Mouse (Mus musculus): ENCODE results near the gene Zfp354a. TPM values are rescaled to one million over a fixed set of nuclear protein-coding genes. Genes with fewer than 3 reads are reported as not detected.

Zfp354a gene
- polyA plus RNA-seq, 1 experiment from 2014 or later, result 10.4 TPM

- Histone ChIP-seq H3K27me3 (replicated peaks; ENCODE audit: control insufficient read depth, insufficient read depth, low read length) (no peaks in the 10 kb centered on the region), H3K4me3 (ENCODE audit: low read depth, low read length) (no peak overlapping the region), H3K27ac (replicated peaks; ENCODE audit: low read depth, low read length) (no peak overlapping the region), H3K36me3 (ENCODE audit: control insufficient read depth, insufficient read depth, low read length) (no peaks in the 10 kb centered on the region), H3K9ac (ENCODE audit: low read depth, low read length) (no peak overlapping the region), H3K4me2 (ENCODE audit: low read depth, low read length) (no peak overlapping the region), H3K9me3 (ENCODE audit: control insufficient read depth, low read length) (no peaks in the 10 kb centered on the region), H3K4me1 (ENCODE audit: control insufficient read depth, insufficient read depth, low read length) (no peaks in the 10 kb centered on the region)
- DNase-seq (ENCODE audit: low spot score), result peak; percentile 41
- 41% methylated on average over 7 of the region's 7 CpGs for WGBS
- ATAC-seq (ENCODE audit: low read depth), result no peak
These were observed 25.5 kb downstream of the Zfp354a start for GRCm38 (mm10) chr11:51084527-51084926.

- no peaks in the 10 kb centered on the region for H3K27me3 ChIP-seq (replicated peaks; ENCODE audit: control insufficient read depth, insufficient read depth, low read length)
- H3K4me3 ChIP-seq (ENCODE audit: low read depth, low read length), result no peak overlapping the region
- no peak overlapping the region for H3K27ac ChIP-seq (replicated peaks; ENCODE audit: low read depth, low read length)
- H3K4me1 ChIP-seq (ENCODE audit: control insufficient read depth, insufficient read depth, low read length), result no peaks in the 10 kb centered on the region
- 52% methylated on average over 13 of the region's 13 CpGs for WGBS
- no peak for DNase-seq (ENCODE audit: low spot score)
- H3K36me3 ChIP-seq (ENCODE audit: control insufficient read depth, insufficient read depth, low read length), result no peaks in the 10 kb centered on the region
- H3K9me3 ChIP-seq (ENCODE audit: control insufficient read depth, low read length), result no peaks in the 10 kb centered on the region
- ATAC-seq (ENCODE audit: low read depth), result no peak
- no peak overlapping the region for H3K9ac ChIP-seq (ENCODE audit: low read depth, low read length)
- H3K4me2 ChIP-seq (ENCODE audit: low read depth, low read length), result no peak overlapping the region
These were observed 26.2 kb downstream of the Zfp354a start for GRCm38 (mm10) chr11:51085269-51085668.

- ATAC-seq (ENCODE audit: low read depth) (no peak), DNase-seq (ENCODE audit: low spot score) (peak; percentile 17)
- no peaks in the 10 kb centered on the region for H3K36me3 ChIP-seq (ENCODE audit: control insufficient read depth, insufficient read depth, low read length)
- H3K27me3 ChIP-seq (replicated peaks; ENCODE audit: control insufficient read depth, insufficient read depth, low read length), result no peaks in the 10 kb centered on the region; the same call in 1 of the 2 replicates
- H3K4me2 ChIP-seq (ENCODE audit: low read depth, low read length), result no peak overlapping the region
- no peaks in the 10 kb centered on the region for H3K4me1 ChIP-seq (ENCODE audit: control insufficient read depth, insufficient read depth, low read length)
- H3K4me3 ChIP-seq (ENCODE audit: low read depth, low read length), result no peak overlapping the region
- no peak overlapping the region for H3K27ac ChIP-seq (replicated peaks; ENCODE audit: low read depth, low read length)
- H3K9me3 ChIP-seq (ENCODE audit: control insufficient read depth, low read length), result 0 out of 2 replicates have a peak, but pooled peaks cover 6% of the 10 kb centered on the region
- no peak overlapping the region for H3K9ac ChIP-seq (ENCODE audit: low read depth, low read length)
- WGBS, result 71% methylated on average over 2 of the region's 2 CpGs
These were observed 48.2 kb downstream of the Zfp354a start for GRCm38 (mm10) chr11:51107261-51107660.

- no peak overlapping the region for H3K4me3 ChIP-seq (ENCODE audit: low read depth, low read length)
- H3K27ac ChIP-seq (replicated peaks; ENCODE audit: low read depth, low read length), result no peak overlapping the region
- 57% methylated on average over 3 of the region's 3 CpGs for WGBS
- H3K27me3 ChIP-seq (replicated peaks; ENCODE audit: control insufficient read depth, insufficient read depth, low read length), result no peaks in the 10 kb centered on the region
- no peak overlapping the region for H3K9ac ChIP-seq (ENCODE audit: low read depth, low read length)
- no peaks in the 10 kb centered on the region for H3K4me1 ChIP-seq (ENCODE audit: control insufficient read depth, insufficient read depth, low read length)
- DNase-seq (ENCODE audit: low spot score), result peak; percentile 18
- H3K36me3 ChIP-seq (ENCODE audit: control insufficient read depth, insufficient read depth, low read length), result no peaks in the 10 kb centered on the region
- H3K9me3 ChIP-seq (ENCODE audit: control insufficient read depth, low read length), result 0 out of 2 replicates have a peak, but pooled peaks cover 6% of the 10 kb centered on the region
- ATAC-seq (ENCODE audit: low read depth), result no peak
- H3K4me2 ChIP-seq (ENCODE audit: low read depth, low read length), result no peak overlapping the region
These were observed 51.6 kb downstream of the Zfp354a start for GRCm38 (mm10) chr11:51110621-51111020.

Other genes with a start within 250 kb of the Zfp354a start
- 45.9 and 49.4 TPM in 2 replicates for gene Zfp354c, start 231.5 kb upstream of the Zfp354a start, polyA plus RNA-seq (2014; fragmentation: Nextera tagmentation; extraction: Ambion mirVana)
- 0.79 and 0.81 TPM in 2 replicates for gene Zfp879, start 217.7 kb upstream of the Zfp354a start, polyA plus RNA-seq (2014; fragmentation: Nextera tagmentation; extraction: Ambion mirVana)
- 0.05 and 0.13 TPM in 2 replicates for gene Grm6, start 208.6 kb upstream of the Zfp354a start, polyA plus RNA-seq (2014; fragmentation: Nextera tagmentation; extraction: Ambion mirVana)
- 6.8 and 8.2 TPM in 2 replicates for gene Zfp454, start 171.6 kb upstream of the Zfp354a start, polyA plus RNA-seq (2014; fragmentation: Nextera tagmentation; extraction: Ambion mirVana)
- gene Zfp2, start 143.1 kb upstream of the Zfp354a start, polyA plus RNA-seq (2014; fragmentation: Nextera tagmentation; extraction: Ambion mirVana), result 10.1 and 10.5 TPM in 2 replicates
- 1.5 and 1.6 TPM in 2 replicates for gene Zfp354b, start 127.6 kb upstream of the Zfp354a start, polyA plus RNA-seq (2014; fragmentation: Nextera tagmentation; extraction: Ambion mirVana)
- gene 4933414I15Rik, start 115.5 kb upstream of the Zfp354a start, polyA plus RNA-seq (2014; fragmentation: Nextera tagmentation; extraction: Ambion mirVana), result not detected in 2 replicates
- not detected in 2 replicates for gene Prop1, start 105.5 kb upstream of the Zfp354a start, polyA plus RNA-seq (2014; fragmentation: Nextera tagmentation; extraction: Ambion mirVana)
- not detected in 2 replicates for gene Olfr1378, start 92.7 kb upstream of the Zfp354a start, polyA plus RNA-seq (2014; fragmentation: Nextera tagmentation; extraction: Ambion mirVana)
- 0.17 TPM in 1 of 2 replicates, not detected in the other for gene Olfr1377, start 77.3 kb upstream of the Zfp354a start, polyA plus RNA-seq (2014; fragmentation: Nextera tagmentation; extraction: Ambion mirVana)
- gene Olfr51, start 55.7 kb upstream of the Zfp354a start, polyA plus RNA-seq (2014; fragmentation: Nextera tagmentation; extraction: Ambion mirVana), result not detected in 2 replicates
- gene Olfr54, start 45.0 kb upstream of the Zfp354a start, polyA plus RNA-seq (2014; fragmentation: Nextera tagmentation; extraction: Ambion mirVana), result 0.04 TPM in 1 of 2 replicates, not detected in the other
- not detected in 2 replicates for gene Olfr1375, start 11.1 kb upstream of the Zfp354a start, polyA plus RNA-seq (2014; fragmentation: Nextera tagmentation; extraction: Ambion mirVana)
- gene Gm12569, start 161.2 kb downstream of the Zfp354a start, polyA plus RNA-seq (2014; fragmentation: Nextera tagmentation; extraction: Ambion mirVana), result not detected in 2 replicates
- 111 and 126 TPM in 2 replicates for gene Clk4, start 202.5 kb downstream of the Zfp354a start, polyA plus RNA-seq (2014; fragmentation: Nextera tagmentation; extraction: Ambion mirVana)
- gene BC049762, start 203.8 kb downstream of the Zfp354a start, polyA plus RNA-seq (2014; fragmentation: Nextera tagmentation; extraction: Ambion mirVana), result 0.33 and 0.48 TPM in 2 replicates
- gene Col23a1, start 230.7 kb downstream of the Zfp354a start, polyA plus RNA-seq (2014; fragmentation: Nextera tagmentation; extraction: Ambion mirVana), result 20.1 and 20.2 TPM in 2 replicates

Data from embryonic facial prominence, embryonic 14.5 days (tissue).